In the genomic region with DNA sequence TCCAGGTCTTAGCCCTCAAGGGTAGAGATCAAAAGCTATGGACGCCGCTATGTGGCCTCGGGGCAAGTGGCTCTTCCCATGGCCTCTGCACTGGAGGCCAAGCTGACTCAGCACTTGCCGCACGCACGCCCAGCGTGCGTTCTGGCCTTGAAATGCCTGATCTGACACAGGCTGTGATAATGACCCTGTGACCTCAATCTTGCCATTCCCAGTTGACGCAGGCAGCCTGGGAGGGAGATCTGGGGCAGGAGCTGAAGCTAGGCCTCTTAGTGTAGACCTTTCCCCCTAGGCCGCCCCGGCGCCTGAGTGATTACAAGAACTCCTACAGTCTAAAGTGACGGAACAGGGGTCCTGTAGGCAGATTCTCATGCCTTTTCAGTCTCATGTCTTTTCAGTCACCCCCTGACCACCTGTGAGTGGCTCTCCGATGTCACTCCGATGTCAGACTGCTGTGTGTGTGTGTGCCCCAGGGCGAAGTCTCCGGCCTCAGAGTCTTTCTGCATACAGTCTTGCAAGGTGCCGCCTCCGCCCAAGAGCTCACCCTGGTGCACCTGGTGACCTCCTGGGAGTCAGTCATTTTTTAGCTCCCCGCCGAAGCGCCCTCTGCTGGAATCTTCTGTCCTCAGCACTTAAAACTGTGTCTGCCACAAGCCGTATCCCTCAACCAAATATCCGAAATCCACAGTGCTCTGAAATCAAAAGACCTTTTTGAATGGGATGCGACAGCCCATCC, we compare ENCODE assay signal across 10 mouse cellular contexts. TPM values are rescaled to one million over a fixed set of nuclear protein-coding genes. Genes with fewer than 3 reads are reported as not detected.
A peak's percentile ranks its signal among the peaks of the same experiment; 100 is the strongest.
DNase-seq lines count a peak whose midpoint lies in the region; ATAC-seq and TF ChIP-seq lines count a peak whose summit lies in the region.
"Had no signal": no experiment of that assay in that cellular context is flagged by ENCODE, and none has a peak within 500 bp of the region (broad histone marks: within the 10 kb centered on the region; RNA-seq: fewer than 3 reads in every experiment).

No protein-coding gene starts in this region.

- no peak overlapping the region for H3K27ac ChIP-seq in heart, embryonic 13.5 days (replicated peaks)
- peak overlapping the region; percentile 16; the same call in 1 of the 2 replicates for H3K27ac ChIP-seq in ES-E14 (ENCODE audit: insufficient read depth, low read depth, low read length, poor library complexity, severe bottlenecking)
- H3K27ac ChIP-seq in bone marrow, adult 2 months (ENCODE audit: control insufficient read depth, insufficient read depth, low read depth, low read length, poor library complexity): no peak overlapping the region
- no peak overlapping the region for H3K27ac ChIP-seq in limb, embryonic 11.5 days (replicated peaks; ENCODE audit: low read depth, low read length)
- no peak overlapping the region for H3K27ac ChIP-seq in stomach, postnatal 0 days (replicated peaks)
- H3K27ac ChIP-seq: limb, embryonic 15.5 days had no signal

- WGBS in heart, embryonic 13.5 days: 26% methylated on average over 25 of the region's 25 CpGs
- 62% methylated on average over 25 of the region's 25 CpGs for WGBS in bone marrow, adult 2 months
- 24% methylated on average over 25 of the region's 25 CpGs for WGBS in limb, embryonic 11.5 days
- WGBS in stomach, postnatal 0 days: 42% methylated on average over 25 of the region's 25 CpGs

- in situ Hi-C loops in ES-E14 (cut with MboI; ENCODE audit: low sequenced_read_pairs in 2 of 2, unreplicated experiment in 2 of 2): no loop called here

- no peak overlapping the region for H3K9ac ChIP-seq in heart, embryonic 13.5 days
- H3K9ac ChIP-seq in ES-E14 (ENCODE audit: insufficient read depth, low read depth, low read length, poor library complexity, severe bottlenecking): no peak overlapping the region
- H3K9ac ChIP-seq in limb, embryonic 11.5 days (ENCODE audit: low read length): no peak overlapping the region
- no peak overlapping the region for H3K9ac ChIP-seq in stomach, postnatal 0 days (ENCODE audit: low read length)
- H3K9ac ChIP-seq: limb, embryonic 15.5 days had no signal

- no peak overlapping the region for H3K4me3 ChIP-seq in heart, embryonic 13.5 days
- 0 out of 4 replicates have a peak overlapping the region, but pooled peaks of 1 of the 2 experiments have one; percentile 9 for H3K4me3 ChIP-seq in ES-E14 (ENCODE audit: insufficient read depth in 1 of 2, low read depth in 1 of 2, low read length in 2 of 2, poor library complexity in 1 of 2, severe bottlenecking in 1 of 2)
- H3K4me3 ChIP-seq in bone marrow, adult 2 months (replicated peaks; ENCODE audit: control insufficient read depth, low read depth, low read length): no peak overlapping the region
- H3K4me3 ChIP-seq in limb, embryonic 11.5 days (ENCODE audit: low read depth, low read length): no peak overlapping the region
- H3K4me3 ChIP-seq in stomach, postnatal 0 days (ENCODE audit: low read depth, low read length): no peak overlapping the region
- H3K4me3 ChIP-seq: limb, embryonic 15.5 days had no signal

- peaks cover 20% of the 10 kb centered on the region for H3K4me1 ChIP-seq in heart, embryonic 13.5 days
- H3K4me1 ChIP-seq in ES-E14 (ENCODE audit: control insufficient read depth in 2 of 2, insufficient read depth in 2 of 2, low read length in 2 of 2, poor library complexity in 1 of 2): peaks cover 1 to 33% of the 10 kb centered on the region in 2 experiments; a peak in 2 of 4 replicates
- H3K4me1 ChIP-seq in bone marrow, adult 2 months (ENCODE audit: control insufficient read depth, insufficient read depth, low read length): no peaks in the 10 kb centered on the region
- 0 out of 2 replicates have a peak, but pooled peaks cover 2% of the 10 kb centered on the region for H3K4me1 ChIP-seq in limb, embryonic 11.5 days (ENCODE audit: control insufficient read depth, insufficient read depth, low read length)
- no peaks in the 10 kb centered on the region for H3K4me1 ChIP-seq in stomach, postnatal 0 days (replicated peaks; ENCODE audit: control insufficient read depth, insufficient read depth)

- H3K36me3 ChIP-seq in heart, embryonic 13.5 days: no peaks in the 10 kb centered on the region
- H3K36me3 ChIP-seq in ES-E14 (ENCODE audit: control insufficient read depth, insufficient read depth, low read length, poor library complexity, severe bottlenecking): no peaks in the 10 kb centered on the region
- no peaks in the 10 kb centered on the region for H3K36me3 ChIP-seq in limb, embryonic 11.5 days (ENCODE audit: control insufficient read depth, insufficient read depth, low read length)
- no peaks in the 10 kb centered on the region for H3K36me3 ChIP-seq in stomach, postnatal 0 days (ENCODE audit: control insufficient read depth, insufficient read depth, low read length)
- H3K36me3 ChIP-seq: limb, embryonic 15.5 days had no signal

- ATAC-seq in heart, embryonic 13.5 days (ENCODE audit: extremely low read depth, insufficient number of reproducible peaks, low FRiP score, low TSS enrichment): no peak
- no peak for ATAC-seq in limb, embryonic 11.5 days (ENCODE audit: insufficient number of reproducible peaks, low FRiP score, low TSS enrichment, low read depth)
- no peak for ATAC-seq in stomach, postnatal 0 days (ENCODE audit: low FRiP score, low TSS enrichment)

- H3K27me3 ChIP-seq in heart, embryonic 13.5 days (replicated peaks): no peaks in the 10 kb centered on the region; the same call in none of the 2 replicates
- 0 out of 2 replicates have a peak, but pooled peaks cover 2% of the 10 kb centered on the region for H3K27me3 ChIP-seq in limb, embryonic 11.5 days (ENCODE audit: control insufficient read depth, insufficient read depth, low read length)
- H3K27me3 ChIP-seq in stomach, postnatal 0 days (ENCODE audit: control insufficient read depth, insufficient read depth, low read length): no peaks in the 10 kb centered on the region

- H3K4me2 ChIP-seq in heart, embryonic 13.5 days: peak overlapping the region; percentile 29
- H3K4me2 ChIP-seq in limb, embryonic 11.5 days (ENCODE audit: low read depth, severe bottlenecking): no peak overlapping the region
- no peak overlapping the region for H3K4me2 ChIP-seq in stomach, postnatal 0 days (replicated peaks; ENCODE audit: low read depth)
- H3K4me2 ChIP-seq: limb, embryonic 15.5 days had no signal

- TF ChIP-seq EP300 in stomach, postnatal 0 days (optimal IDR thresholded peaks at IDR 0.05): no peak

- peak; percentile 35; the same call in 1 of the 2 replicates for TF ChIP-seq CTCF in bone marrow, adult 2 months (IDR thresholded peaks at IDR 0.05; ENCODE audit: control insufficient read depth, insufficient read depth, low read length)
- TF ChIP-seq CTCF in stomach, postnatal 0 days (IDR thresholded peaks at IDR 0.05; ENCODE audit: low read depth): peak; percentile 69

- no peaks in the 10 kb centered on the region for H3K9me3 ChIP-seq in heart, embryonic 13.5 days
- no peaks in the 10 kb centered on the region for H3K9me3 ChIP-seq in ES-E14 (ENCODE audit: control insufficient read depth, insufficient read depth, low read depth, low read length)
- H3K9me3 ChIP-seq in limb, embryonic 11.5 days (ENCODE audit: control insufficient read depth, low read length): no peaks in the 10 kb centered on the region
- no peaks in the 10 kb centered on the region for H3K9me3 ChIP-seq in stomach, postnatal 0 days (ENCODE audit: control insufficient read depth, low read length)
- H3K9me3 ChIP-seq: limb, embryonic 15.5 days had no signal

- DNase-seq in heart, adult 8-10 months (ENCODE audit: low spot score): no peak
- DNase-seq in ES-E14 (ENCODE audit: low read depth, low spot score): peak; percentile 86
- peak; percentile 72 for DNase-seq in limb, embryonic 11.5 days (ENCODE audit: low spot score)
- peak; percentile 48 for DNase-seq in stomach, postnatal 0 days (ENCODE audit: low spot score)
- no peak for DNase-seq in layer of hippocampus, adult 18-20 months (ENCODE audit: low spot score in 2 of 2)
- DNase-seq in left cerebral cortex, adult 9 months (ENCODE audit: low spot score in 2 of 2): no peak

- TF ChIP-seq POLR2A in bone marrow, adult 2 months (IDR thresholded peaks at IDR 0.05; ENCODE audit: borderline replicate concordance, control insufficient read depth, low read depth, low read length): no peak

RNA-seq across cellular contexts. Expression of gene Meox1, which starts 34.0 kb away (rescaled TPM):
- 15.6 and 19.4 TPM in 2 replicates for polyA plus RNA-seq in heart, embryonic 13.5 days (2015; fragmentation: Nextera tagmentation; extraction: Ambion mirVana)
- 1 to 10 TPM; 3.7 to 6.6 (median 6.3) TPM for total RNA-seq in heart, adult 8-10 months (2022)
- total RNA-seq in ES-E14 (2012; rRNA removed): 0.32 and 0.36 TPM in 2 replicates
- not detected in 2 replicates for polyA plus RNA-seq in bone marrow, adult 2 months (2011; ENCODE audit: insufficient read depth, insufficient read length, low replicate concordance, missing spikeins)
- polyA plus RNA-seq in limb, embryonic 11.5 days (2014; fragmentation: Nextera tagmentation; extraction: Ambion mirVana): 10.7 and 12.6 TPM in 2 replicates
- 2.8 and 3.0 TPM in 2 replicates for polyA plus RNA-seq in stomach, postnatal 0 days (2015; fragmentation: Nextera tagmentation; extraction: Ambion mirVana)
- total RNA-seq in layer of hippocampus, adult 18-20 months (2021): under 1 TPM; 0.64 to 0.86 TPM

RNA-seq across cellular contexts. Expression of gene Sost, which starts 38.6 kb away (rescaled TPM):
- 0.87 and 1.8 TPM in 2 replicates for polyA plus RNA-seq in heart, embryonic 13.5 days (2015; fragmentation: Nextera tagmentation; extraction: Ambion mirVana)
- total RNA-seq in heart, adult 8-10 months (2022): 1 to 10 TPM in 3 of 4 experiments, under 1 TPM in 1; 0.65 to 1.9 (median 1.2) TPM
- total RNA-seq in ES-E14 (2012; rRNA removed): not detected in 2 replicates
- not detected in 2 replicates for polyA plus RNA-seq in bone marrow, adult 2 months (2011; ENCODE audit: insufficient read depth, insufficient read length, low replicate concordance, missing spikeins)
- 0.41 and 0.43 TPM in 2 replicates for polyA plus RNA-seq in limb, embryonic 11.5 days (2014; fragmentation: Nextera tagmentation; extraction: Ambion mirVana)
- polyA plus RNA-seq in stomach, postnatal 0 days (2015; fragmentation: Nextera tagmentation; extraction: Ambion mirVana): 0.08 TPM in 1 of 2 replicates, not detected in the other
- total RNA-seq in layer of hippocampus, adult 18-20 months (2021): under 1 TPM in 1 of 2 experiments, not detected in 1; 0.15 TPM
- polyA plus RNA-seq: stomach, embryonic 14.5 days had no signal

RNA-seq across cellular contexts. Expression of gene Cfap97d1, which starts 55.9 kb away (rescaled TPM):
- polyA plus RNA-seq in heart, embryonic 13.5 days (2015; fragmentation: Nextera tagmentation; extraction: Ambion mirVana): not detected in 2 replicates
- total RNA-seq in heart, adult 8-10 months (2022): not detected
- total RNA-seq in ES-E14 (2012; rRNA removed): not detected in 2 replicates
- polyA plus RNA-seq in bone marrow, adult 2 months (2011; ENCODE audit: insufficient read depth, insufficient read length, low replicate concordance, missing spikeins): not detected in 2 replicates
- polyA plus RNA-seq in limb, embryonic 11.5 days (2014; fragmentation: Nextera tagmentation; extraction: Ambion mirVana): not detected in 2 replicates
- polyA plus RNA-seq in stomach, postnatal 0 days (2015; fragmentation: Nextera tagmentation; extraction: Ambion mirVana): not detected in 2 replicates
- total RNA-seq in layer of hippocampus, adult 18-20 months (2021): not detected
- polyA plus RNA-seq: limb, embryonic 15.5 days; stomach, embryonic 14.5 days had no signal

RNA-seq across cellular contexts. Expression of gene Dusp3, which starts 58.6 kb away (rescaled TPM):
- 50.3 and 53.6 TPM in 2 replicates for polyA plus RNA-seq in heart, embryonic 13.5 days (2015; fragmentation: Nextera tagmentation; extraction: Ambion mirVana)
- 100 to 1,000 TPM; 107 to 186 (median 147) TPM for total RNA-seq in heart, adult 8-10 months (2022)
- total RNA-seq in ES-E14 (2012; rRNA removed): 12.8 and 14.8 TPM in 2 replicates
- polyA plus RNA-seq in bone marrow, adult 2 months (2011; ENCODE audit: insufficient read depth, insufficient read length, low replicate concordance, missing spikeins): 8.2 and 15.2 TPM in 2 replicates
- polyA plus RNA-seq in limb, embryonic 11.5 days (2014; fragmentation: Nextera tagmentation; extraction: Ambion mirVana): 9.8 and 11.3 TPM in 2 replicates
- 21.7 and 22.8 TPM in 2 replicates for polyA plus RNA-seq in stomach, postnatal 0 days (2015; fragmentation: Nextera tagmentation; extraction: Ambion mirVana)
- total RNA-seq in layer of hippocampus, adult 18-20 months (2021): 100 to 1,000 TPM; 158 TPM

Comparison
In these comparisons a context has a peak if more than half of its experiments do, and no peak if none do; other contexts are left out.
1. DNase-seq: peak in ES-E14 (single experiment), limb, embryonic 11.5 days (single experiment) and stomach, postnatal 0 days (single experiment); none in heart, adult 8-10 months (single experiment), layer of hippocampus, adult 18-20 months (0 of 2) and left cerebral cortex, adult 9 months (0 of 2).